Mouse (Mus musculus): ENCODE results near the gene Olfr159.
A peak's percentile ranks its signal among the peaks of the same experiment; 100 is the strongest.

Gene Olfr159

GRCm38 (mm10) chr4:43729126-43729525 lies 41.7 kb downstream of the Olfr159 start:
- DNase-seq (ENCODE audit: low read depth), result no peak

DNA sequence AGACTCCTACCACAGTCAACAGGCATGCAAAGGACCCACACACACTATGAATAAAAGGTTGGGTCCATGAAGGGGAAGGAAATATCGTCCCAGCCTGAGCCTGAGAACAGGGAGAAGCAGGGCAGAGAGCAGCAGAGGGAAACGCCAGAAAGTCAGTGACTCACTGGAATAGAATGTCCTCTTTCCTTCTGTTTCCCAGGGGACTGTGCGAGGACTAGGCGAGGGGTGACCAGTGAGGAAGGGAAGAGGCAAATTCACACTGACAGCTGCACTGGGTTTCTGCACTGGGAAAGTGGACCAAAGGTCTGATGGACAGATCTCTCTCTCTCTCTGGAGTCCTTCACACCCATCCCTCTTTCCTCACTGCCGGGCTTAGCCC lies 42.2 kb downstream of the Olfr159 start:
- no peak for DNase-seq (ENCODE audit: low read depth)

DNA sequence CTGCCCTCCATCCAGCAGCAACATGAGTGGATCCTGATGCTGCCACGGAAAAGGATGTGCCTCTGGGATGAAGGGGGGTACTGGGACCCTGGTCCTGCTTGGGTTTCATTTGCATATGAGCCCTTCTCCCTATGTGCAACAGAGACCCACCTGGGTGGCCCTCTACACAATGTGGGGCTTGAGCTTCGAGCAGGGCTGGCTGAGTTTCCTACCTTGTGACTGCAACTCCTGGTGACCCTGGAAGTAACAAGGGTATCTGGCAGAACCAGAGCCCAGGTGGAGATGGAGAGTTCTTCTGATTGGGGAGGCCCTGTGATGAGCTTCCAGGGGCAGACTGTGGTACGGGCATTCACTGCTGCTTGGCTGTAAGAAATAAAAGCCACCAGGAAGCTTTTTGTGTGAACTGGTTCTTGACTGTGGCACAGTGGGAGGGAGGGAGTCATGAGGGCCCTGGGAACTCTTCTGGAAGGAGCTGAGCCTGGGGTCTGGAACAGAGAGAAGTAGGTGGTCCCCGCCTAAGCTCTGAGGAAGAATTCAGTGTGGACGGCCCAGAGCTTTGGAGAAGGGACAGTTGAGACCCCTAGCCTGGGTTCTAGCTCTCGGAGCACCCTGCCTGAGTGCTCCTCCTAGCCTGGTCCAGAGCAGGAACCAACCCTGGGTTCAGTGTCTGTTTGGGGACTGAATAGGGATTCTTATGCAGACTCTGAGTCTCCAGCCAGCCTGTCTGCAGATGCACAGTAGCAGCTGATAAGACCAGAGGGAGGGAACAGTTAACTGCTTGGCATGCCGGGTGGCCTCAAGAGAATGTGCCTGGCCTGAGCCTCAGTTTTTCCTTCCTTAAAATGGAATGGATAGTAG lies 42.9 kb downstream of the Olfr159 start:
- no peak for DNase-seq (ENCODE audit: low read depth)

- DNase-seq (ENCODE audit: low read depth), result no peak
Observed at GRCm38 (mm10) chr4:43726995-43727394, 43.8 kb downstream of the Olfr159 start, which contains the start of gene Hrct1. Hrct1 (plus strand) TSS chr4:43727188.

DNA sequence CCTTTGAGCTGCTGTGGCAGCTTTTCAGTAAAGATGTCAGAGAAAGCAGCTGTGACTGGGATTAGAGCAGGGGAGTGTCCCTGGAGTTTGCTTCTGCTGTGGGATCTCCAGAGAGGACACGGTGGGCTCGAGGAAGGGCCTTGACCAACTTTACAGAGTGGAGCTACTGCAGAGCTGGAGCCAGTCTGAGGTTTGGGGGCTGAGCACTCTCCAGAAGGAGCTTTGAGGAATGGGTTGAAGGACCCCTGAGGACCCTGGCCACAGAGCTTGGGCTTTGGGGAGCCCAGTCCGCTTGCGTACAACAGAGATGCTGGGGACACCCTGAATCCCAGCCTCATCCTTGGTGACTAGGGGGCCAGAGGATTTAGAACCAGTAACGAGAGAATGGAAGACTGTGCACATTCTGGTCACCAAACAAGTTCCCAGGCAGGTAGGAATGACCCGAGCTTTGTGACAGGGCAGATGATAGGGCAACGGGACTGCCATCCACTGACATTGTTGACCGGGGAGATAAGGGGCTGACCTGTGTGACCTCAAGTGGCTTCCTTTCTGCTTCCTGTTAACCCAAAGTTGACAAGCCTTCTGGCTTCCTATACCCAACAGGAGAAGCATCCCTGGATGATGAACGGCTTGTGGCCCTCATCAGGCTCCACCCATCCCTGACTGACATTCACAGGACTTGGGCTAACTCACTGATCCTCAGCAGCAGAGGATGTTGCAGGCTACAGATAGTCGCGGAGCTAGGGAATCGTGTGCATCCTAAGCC lies 44.4 kb downstream of the Olfr159 start:
- DNase-seq (ENCODE audit: low read depth), result no peak

GRCm38 (mm10) chr4:43724764-43725163 lies 46.0 kb downstream of the Olfr159 start:
- DNase-seq (ENCODE audit: low read depth), result peak; percentile 42

GRCm38 (mm10) chr4:43722191-43722590 lies 48.6 kb downstream of the Olfr159 start:
- no peak for DNase-seq (ENCODE audit: low read depth)

DNA sequence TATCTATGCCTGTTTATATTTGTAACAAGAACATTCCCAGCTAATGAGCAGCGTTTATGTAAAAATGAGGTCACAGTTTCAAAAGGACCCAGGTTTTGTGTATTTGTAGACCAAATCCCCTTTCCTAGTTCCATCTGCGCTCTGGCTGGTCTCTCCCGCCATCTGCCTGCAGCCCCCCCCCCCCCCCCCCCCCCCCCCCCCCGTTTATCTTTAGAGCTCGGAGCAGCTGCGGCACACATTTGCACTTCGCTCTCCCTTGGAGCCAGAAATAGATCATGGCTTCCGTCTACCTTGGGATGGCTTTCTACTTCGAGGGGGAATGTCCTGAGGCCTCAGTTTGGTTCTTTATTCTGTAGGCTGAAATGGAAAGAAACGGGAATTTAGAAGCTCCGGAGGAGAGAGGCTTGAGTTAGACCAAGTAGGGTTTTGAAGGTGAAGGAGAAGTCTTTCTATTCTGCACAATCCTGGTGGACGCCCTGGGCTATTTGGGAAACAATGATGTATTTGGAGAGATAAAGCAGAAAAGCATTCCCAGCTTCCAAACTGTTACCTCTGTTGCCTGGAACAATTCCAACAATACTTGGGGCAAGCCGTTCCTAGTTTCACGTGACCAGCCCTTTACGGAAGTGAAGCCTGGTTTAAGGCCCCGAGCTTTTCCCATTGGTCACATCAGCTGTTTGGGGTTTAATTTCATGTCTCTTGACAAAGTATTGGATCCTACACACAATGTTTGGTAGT lies 50.1 kb downstream of the Olfr159 start:
- no peak for DNase-seq (ENCODE audit: low read depth)

All from c-Kit-positive CD71-negative TER-119-negative erythroid progenitor cells, embryonic 14.5 days (primary cell).